Mouse (Mus musculus) kidney, postnatal 0 days (tissue): ENCODE measurements around the gene Kif12. TPM values are rescaled to one million over a fixed set of nuclear protein-coding genes. Genes with fewer than 3 reads are reported as not detected.

Source experiments
- ATAC-seq: fragments of 200-750 bp; cut with Nextera tagmentation; replicated peaks from 2 replicates; pipeline ENCODE4 v1.8.0; 2017; ENCODE audit warnings: low read depth, moderate number of reproducible peaks, moderate TSS enrichment, moderate library complexity; ENCODE audit not compliant: low FRiP score
- DNase-seq: peaks from one replicate; pipeline ENCODE4 v3.0.0-alpha.2; 2016; ENCODE audit warnings: low spot score
- H3K27ac ChIP-seq: fragments of 300-500 bp; sonication (generic); 2 replicates; pipeline ENCODE4 v1.5.1; 2014; ENCODE audit warnings: mild to moderate bottlenecking
- H3K27me3 ChIP-seq: fragments of 300-500 bp; sonication (generic); 2 replicates; pipeline ENCODE4 v1.6.1; 2014; ENCODE audit warnings: low read length, mixed read lengths; ENCODE audit not compliant: insufficient read depth
- H3K36me3 ChIP-seq: fragments of 300-500 bp; sonication (generic); 2 replicates; pipeline ENCODE4 v1.6.1; 2014; ENCODE audit warnings: low read length, mixed read lengths; ENCODE audit not compliant: insufficient read depth
- H3K4me1 ChIP-seq: fragments of 300-500 bp; sonication (generic); replicated peaks from 2 replicates; pipeline ENCODE4 v1.6.1; 2014; ENCODE audit warnings: antibody characterized with exemption, low read length, mixed read lengths; ENCODE audit not compliant: insufficient read depth
- H3K4me2 ChIP-seq: fragments of 300-500 bp; sonication (generic); 2 replicates; pipeline ENCODE4 v1.6.1; 2014; ENCODE audit warnings: mild to moderate bottlenecking, low read length, moderate library complexity, mixed read lengths
- H3K4me3 ChIP-seq: fragments of 300-500 bp; sonication (generic); replicated peaks from 2 replicates; pipeline ENCODE4 v1.5.1; 2014; ENCODE audit warnings: low read depth, low read length
- H3K9ac ChIP-seq: fragments of 300-500 bp; sonication (generic); 2 replicates; pipeline ENCODE4 v1.6.1; 2014; ENCODE audit warnings: low read depth, low read length
- H3K9me3 ChIP-seq: fragments of 300-500 bp; sonication (generic); replicated peaks from 2 replicates; pipeline ENCODE4 v1.6.1; 2016; ENCODE audit warnings: low read length, inconsistent platforms, mixed read lengths
- CTCF ChIP-seq: IDR thresholded peaks from 2 replicates; pipeline ENCODE4 v1.5.1; 2016; ENCODE audit warnings: antibody characterized with exemption, low read depth, mild to moderate bottlenecking, moderate library complexity
- WGBS: fragments of 180-500 bp; shearing (Covaris S2); extraction: QIAGEN DNeasy Blood & Tissue Kit; methylation state at CpG from one replicate; pipeline ENCODE4 v1.1.7; 2014; 5-methylcytosine and 5-hydroxymethylcytosine counted together
- polyA plus RNA-seq: library from polyadenylated mRNA; unstranded; fragments of >200 nt; fragmentation: Nextera tagmentation; extraction: Ambion mirVana; gene quantifications from 2 replicates; pipeline ENCODE4 v1.2.1, GENCODE M21; 2015

Gene Kif12
- polyA plus RNA-seq, 1 experiment from 2014 or later, result 98.4 TPM

- peak; percentile 86 for DNase-seq
- TF ChIP-seq CTCF, result peak; percentile 76
- Histone ChIP-seq H3K4me3 (peak overlapping the region; percentile 75), H3K9ac (peak overlapping the region; percentile 74), H3K4me1 (peaks cover 14% of the 10 kb centered on the region), H3K9me3 (no peaks in the 10 kb centered on the region), H3K27me3 (peaks cover 3% of the 10 kb centered on the region; the same call in 1 of the 2 replicates), H3K36me3 (no peaks in the 10 kb centered on the region), H3K4me2 (peak overlapping the region; percentile 100), H3K27ac (0 out of 2 replicates have a peak overlapping the region, but pooled peaks have one; percentile 9)
- peak; percentile 50; the same call in 1 of the 2 replicates for ATAC-seq
- 3% methylated on average over 24 of the region's 24 CpGs for WGBS
Measured at GRCm38 (mm10) chr4:63215993-63216531, 44.1 kb upstream of the Kif12 start.

- H3K4me2 ChIP-seq, result peak overlapping the region; percentile 100
- ATAC-seq, result peak; percentile 25
- WGBS, result 1% methylated on average over 68 of the region's 71 CpGs
Measured at GRCm38 (mm10) chr4:63215185-63215992, 43.5 kb upstream of the Kif12 start.

GRCm38 (mm10) chr4:63213907-63214621 is 42.1 kb upstream of the Kif12 start, which contains the start of gene Col27a1:
Col27a1 (plus strand) TSS chr4:63214004.
- Histone ChIP-seq H3K9me3 (no peaks in the 10 kb centered on the region), H3K4me3 (peak within 1 kb of the TSS; percentile 75), H3K9ac (peak within 1 kb of the TSS; percentile 46; the same call in 1 of the 2 replicates), H3K4me2 (peak within 1 kb of the TSS; percentile 100), H3K27me3 (peaks cover 3% of the 10 kb centered on the region; the same call in 1 of the 2 replicates), H3K4me1 (peaks cover 14% of the 10 kb centered on the region), H3K27ac (no peak within 1 kb of the TSS), H3K36me3 (no peaks in the 10 kb centered on the region)
- WGBS, result under 1% methylated on average over 58 of the region's 61 CpGs
- peak; percentile 68 for DNase-seq
- TF ChIP-seq CTCF, result peak; percentile 51
- peak; percentile 25 for ATAC-seq

More at GRCm38 (mm10) chr4:63215185-63215992, 43.5 kb upstream of the Kif12 start:
- Histone ChIP-seq H3K9me3 (no peaks in the 10 kb centered on the region), H3K27me3 (peaks cover 3% of the 10 kb centered on the region; the same call in 1 of the 2 replicates), H3K27ac (0 out of 2 replicates have a peak overlapping the region, but pooled peaks have one; percentile 9), H3K9ac (peak overlapping the region; percentile 74), H3K4me3 (peak overlapping the region; percentile 75), H3K4me1 (peaks cover 14% of the 10 kb centered on the region), H3K36me3 (no peaks in the 10 kb centered on the region)
- TF ChIP-seq CTCF, result peak; percentile 97
- DNase-seq, result peak; percentile 92

GRCm38 (mm10) chr4:63205583-63205982 is 33.7 kb upstream of the Kif12 start:
- no peak for ATAC-seq
- 52% methylated on average over 7 of the region's 7 CpGs for WGBS
- DNase-seq, result no peak

GRCm38 (mm10) chr4:63203874-63204273 is 31.9 kb upstream of the Kif12 start:
- Histone ChIP-seq H3K27me3 (no peaks in the 10 kb centered on the region), H3K4me1 (no peaks in the 10 kb centered on the region), H3K9ac (no peak overlapping the region), H3K4me2 (no peak overlapping the region), H3K27ac (no peak overlapping the region), H3K9me3 (no peaks in the 10 kb centered on the region), H3K4me3 (no peak overlapping the region), H3K36me3 (no peaks in the 10 kb centered on the region)
- no peak for DNase-seq
- ATAC-seq, result no peak
- 85% methylated on average over 7 of the region's 7 CpGs for WGBS
- no peak for TF ChIP-seq CTCF

More at GRCm38 (mm10) chr4:63205583-63205982, 33.7 kb upstream of the Kif12 start:
- no peaks in the 10 kb centered on the region for H3K27me3 ChIP-seq
- TF ChIP-seq CTCF, result no peak
- H3K9me3 ChIP-seq, result no peaks in the 10 kb centered on the region
- H3K36me3 ChIP-seq, result no peaks in the 10 kb centered on the region
- no peak overlapping the region for H3K27ac ChIP-seq
- no peaks in the 10 kb centered on the region for H3K4me1 ChIP-seq
- H3K4me3 ChIP-seq, result no peak overlapping the region
- H3K9ac ChIP-seq, result no peak overlapping the region
- H3K4me2 ChIP-seq, result no peak overlapping the region

GRCm38 (mm10) chr4:63199366-63199765 is 27.4 kb upstream of the Kif12 start:
- Histone ChIP-seq H3K36me3 (no peaks in the 10 kb centered on the region), H3K4me1 (no peaks in the 10 kb centered on the region), H3K4me2 (no peak overlapping the region), H3K27ac (no peak overlapping the region), H3K4me3 (no peak overlapping the region), H3K27me3 (no peaks in the 10 kb centered on the region), H3K9me3 (no peaks in the 10 kb centered on the region), H3K9ac (no peak overlapping the region)
- ATAC-seq, result no peak
- no peak for TF ChIP-seq CTCF
- 89% methylated on average over 5 of the region's 5 CpGs for WGBS
- DNase-seq, result no peak
